Mouse (Mus musculus) heart, postnatal 0 days (tissue): ENCODE data around the gene Kcnk5.

Experiments used
- CTCF ChIP-seq: IDR thresholded peaks from 2 replicates; pipeline ENCODE4 v1.5.1; 2016; ENCODE audit warnings: antibody characterized with exemption, control low read depth, low read depth
- EP300 ChIP-seq: IDR thresholded peaks from 2 replicates; pipeline ENCODE4 v1.6.1; 2016; ENCODE audit warnings: antibody characterized with exemption, low read depth

DNA sequence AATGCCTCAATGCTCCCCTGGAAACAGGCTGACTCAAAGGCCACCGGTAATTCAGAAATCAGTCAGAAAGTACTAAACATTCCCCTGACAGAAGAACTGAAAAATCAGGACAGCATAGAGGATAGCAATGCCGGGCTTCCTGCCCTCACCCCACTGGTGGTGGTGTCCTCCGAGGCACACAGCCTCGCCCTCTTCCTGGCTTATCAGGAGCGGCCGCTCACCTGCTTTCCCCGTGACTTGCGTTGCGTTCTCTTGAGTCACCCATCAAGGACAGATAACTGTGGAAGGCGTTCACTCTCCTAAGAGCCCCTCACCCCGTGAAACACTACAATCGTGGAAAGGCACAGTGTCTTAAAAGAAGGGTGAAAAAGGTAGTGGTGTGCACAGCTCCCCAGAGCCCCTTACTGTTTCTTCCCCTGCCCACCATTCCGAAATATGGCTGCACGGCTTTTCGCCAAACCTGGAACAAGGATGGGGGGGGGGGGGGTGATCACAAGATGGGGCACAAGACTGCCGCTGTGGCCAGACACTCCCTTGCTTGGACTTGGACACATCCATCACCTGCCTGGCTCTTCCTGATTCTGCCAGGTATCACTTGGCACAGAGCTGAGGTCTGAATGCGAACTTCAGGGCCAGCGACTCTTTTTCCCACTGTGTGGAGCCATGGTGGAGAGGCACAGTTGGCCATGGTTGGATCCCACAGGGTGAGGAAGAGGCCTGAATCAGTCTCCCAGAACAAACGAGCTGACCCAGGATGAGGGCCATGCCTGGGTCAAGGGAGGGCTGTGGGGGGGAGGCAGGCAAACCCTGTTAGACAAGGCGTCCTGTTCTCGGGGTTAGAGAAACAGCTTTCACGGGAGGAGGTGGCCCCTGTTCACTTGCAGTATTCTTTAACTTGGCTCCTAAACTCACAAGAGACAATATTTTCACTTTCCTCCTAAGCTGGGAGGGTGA lies 32.2 kb downstream of the Kcnk5 start:
- TF ChIP-seq CTCF: no peak
- no peak for TF ChIP-seq EP300
